Mouse (Mus musculus): ENCODE results near the gene Vps37c.

GRCm38 (mm10) chr19:10758708-10759107, 70.2 kb downstream of the Vps37c start:
- no peak for TF ChIP-seq MAX (IDR thresholded peaks at IDR 0.05; ENCODE audit: low read depth)
- TF ChIP-seq E2F4 (IDR thresholded peaks at IDR 0.05; ENCODE audit: insufficient read depth): no peak
- TF ChIP-seq POLR2A (IDR thresholded peaks at IDR 0.05; ENCODE audit: insufficient read length, low read depth): no peak
- no peak for TF ChIP-seq POLR2AphosphoS2 (IDR thresholded peaks at IDR 0.05; ENCODE audit: insufficient read length, low read depth)
- no peak for TF ChIP-seq CEBPB (IDR thresholded peaks at IDR 0.05; ENCODE audit: insufficient read depth, poor library complexity, severe bottlenecking)
- no peak for TF ChIP-seq MYOD1 (IDR thresholded peaks at IDR 0.05; ENCODE audit: control insufficient read depth in 1 of 3, insufficient read length in 2 of 3, low read depth in 2 of 3)
- no peak for TF ChIP-seq MYOG (IDR thresholded peaks at IDR 0.05; ENCODE audit: control insufficient read depth in 1 of 3, insufficient read depth in 1 of 3, insufficient read length in 2 of 3, low read depth in 2 of 3)
- TF ChIP-seq TCF12 (IDR thresholded peaks at IDR 0.05; ENCODE audit: insufficient read depth, poor library complexity, severe bottlenecking): no peak
